Mouse (Mus musculus) T-helper 17 cell (primary cell): ENCODE measurements around the gene Svop.

Experiments used
- in situ Hi-C, 2 experiments: fragments of 300-600 bp; cut with MboI, MseI; formaldehyde crosslinking; loops; 1 replicate in 1 of 2; 2 replicates in 1 of 2; pipeline ENCODE4 v1.15.1; 2025; ENCODE audit warnings: high pct_unique_total_duplicates in 2 of 2

The Svop gene

GRCm38 (mm10) chr5:114091057-114091807, at the start of gene Svop:
Svop (minus strand) TSS chr5:114091570.
- in situ Hi-C loops = no loop called here

- in situ Hi-C loops = no loop called here
Observed at GRCm38 (mm10) chr5:114139175-114139574, 47.8 kb upstream of the Svop start.

- in situ Hi-C loops = no loop called here
Observed at GRCm38 (mm10) chr5:114138277-114139164, 47.2 kb upstream of the Svop start.

- in situ Hi-C loops = no loop called here
Observed at GRCm38 (mm10) chr5:114137481-114138276, 46.3 kb upstream of the Svop start.

- in situ Hi-C loops = no loop called here
Observed at GRCm38 (mm10) chr5:114135516-114135915, 44.1 kb upstream of the Svop start.

- in situ Hi-C loops = no loop called here
Observed at GRCm38 (mm10) chr5:114134091-114134534, 42.7 kb upstream of the Svop start.

GRCm38 (mm10) chr5:114132841-114133240, 41.5 kb upstream of the Svop start:
- in situ Hi-C loops = no loop called here

- in situ Hi-C loops = no loop called here
Observed at GRCm38 (mm10) chr5:114131521-114131840, 40.1 kb upstream of the Svop start.

- in situ Hi-C loops = no loop called here
Observed at GRCm38 (mm10) chr5:114130698-114131520, 39.5 kb upstream of the Svop start.

- in situ Hi-C loops = no loop called here
Observed at GRCm38 (mm10) chr5:114130211-114130605, 38.8 kb upstream of the Svop start, which contains the start of gene Ung. Ung (plus strand) TSS chr5:114130386.

GRCm38 (mm10) chr5:114129550-114130210, 38.3 kb upstream of the Svop start:
- in situ Hi-C loops = no loop called here

- in situ Hi-C loops = no loop called here
Observed at GRCm38 (mm10) chr5:114127374-114128349, 36.3 kb upstream of the Svop start, which contains the start of gene Alkbh2. Alkbh2 (minus strand) TSS chr5:114128218.

GRCm38 (mm10) chr5:114126499-114127244, 35.3 kb upstream of the Svop start:
- in situ Hi-C loops = no loop called here

GRCm38 (mm10) chr5:114126008-114126407, 34.6 kb upstream of the Svop start:
- in situ Hi-C loops = no loop called here

GRCm38 (mm10) chr5:114119806-114120205, 28.4 kb upstream of the Svop start:
- in situ Hi-C loops = no loop called here

- in situ Hi-C loops = no loop called here
Observed at GRCm38 (mm10) chr5:114116586-114116985, 25.2 kb upstream of the Svop start.

GRCm38 (mm10) chr5:114115030-114115429, 23.7 kb upstream of the Svop start:
- in situ Hi-C loops = no loop called here

- in situ Hi-C loops = no loop called here
Observed at GRCm38 (mm10) chr5:114113334-114113733, 22.0 kb upstream of the Svop start.
